Mouse (Mus musculus) megakaryocyte, embryonic 14.5 days (primary cell): Measurements from ENCODE around the gene Daglb. TPM values are rescaled to one million over a fixed set of nuclear protein-coding genes. Genes with fewer than 3 reads are reported as not detected.

Experiments
- H3K27me3 ChIP-seq: replicated peaks from 2 replicates; pipeline ENCODE3; 2012; ENCODE audit warnings: inconsistent platforms
- H3K36me3 ChIP-seq: replicated peaks from 2 replicates; pipeline ENCODE3; 2012; ENCODE audit warnings: low read length, inconsistent platforms, mixed read lengths
- H3K4me1 ChIP-seq: 2 replicates; pipeline ENCODE4 v1.6.1; 2012; ENCODE audit warnings: inconsistent platforms
- H3K4me3 ChIP-seq: replicated peaks from 2 replicates; pipeline ENCODE3; 2012; ENCODE audit warnings: moderate library complexity, mild to moderate bottlenecking, inconsistent platforms
- H3K9me3 ChIP-seq: 2 replicates; pipeline ENCODE4 v1.6.1; 2012; ENCODE audit warnings: inconsistent platforms
- FLI1 ChIP-seq: IDR thresholded peaks from 2 replicates; pipeline ENCODE4 v1.6.1; 2012; ENCODE audit warnings: low read length, inconsistent platforms, mixed read lengths
- GATA1 ChIP-seq: IDR thresholded peaks from 3 replicates; pipeline ENCODE4 v1.6.1; 2012; ENCODE audit warnings: mixed read lengths, low read length, inconsistent platforms, borderline replicate concordance
- polyA plus RNA-seq: library from polyadenylated mRNA; stranded (reverse); fragments of >175 nt; gene quantifications from 2 replicates; pipeline ENCODE4 v1.2.3, GENCODE M21; 2012; ENCODE audit warnings: low replicate concordance; ENCODE audit not compliant: insufficient read depth

The Daglb gene
- polyA plus RNA-seq, result 5.3 and 8.6 TPM in 2 replicates

DNA sequence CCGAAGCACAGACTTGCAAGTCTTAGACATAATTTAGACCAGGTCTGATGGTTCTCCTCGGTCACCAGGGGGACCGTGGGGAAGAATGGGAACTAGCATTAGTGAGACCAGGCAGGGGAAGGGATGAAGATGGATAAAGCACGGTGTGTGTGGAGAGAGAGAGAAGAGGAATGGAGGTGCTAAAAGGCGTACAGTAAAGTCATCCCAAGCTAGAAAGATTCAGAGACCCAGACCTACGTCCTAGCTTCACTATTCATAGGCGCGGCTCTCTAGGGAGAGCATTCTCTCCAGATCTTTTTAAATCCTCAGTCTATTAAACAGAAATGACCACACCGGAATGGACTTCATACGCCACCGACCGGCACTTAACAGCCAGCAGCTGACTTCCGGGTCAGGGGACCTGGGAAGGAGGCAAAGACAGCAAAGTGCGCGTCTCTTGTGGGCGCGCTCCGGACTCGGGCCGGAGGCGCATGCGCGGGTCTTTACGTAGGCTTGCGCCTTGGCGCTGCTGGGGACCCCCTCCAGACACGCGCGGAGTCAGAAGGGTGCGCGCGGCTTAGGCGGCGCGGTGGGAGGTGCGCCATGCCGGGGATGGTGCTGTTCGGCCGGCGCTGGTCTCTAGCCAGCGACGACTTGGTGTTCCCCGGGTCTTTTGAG lies at the start of gene Daglb:
Gene Daglb (plus strand): TSS at position 485 of the 657 bp plus-strand sequence.
- H3K9me3 ChIP-seq, result no peaks in the 10 kb centered on the region
- peaks cover 37% of the 10 kb centered on the region for H3K4me1 ChIP-seq
- H3K27me3 ChIP-seq, result no peaks in the 10 kb centered on the region
- TF ChIP-seq GATA1 (no peak), FLI1 (no peak)
- H3K36me3 ChIP-seq, result peaks cover 29% of the 10 kb centered on the region
- H3K4me3 ChIP-seq, result peak within 1 kb of the TSS; percentile 97

DNA sequence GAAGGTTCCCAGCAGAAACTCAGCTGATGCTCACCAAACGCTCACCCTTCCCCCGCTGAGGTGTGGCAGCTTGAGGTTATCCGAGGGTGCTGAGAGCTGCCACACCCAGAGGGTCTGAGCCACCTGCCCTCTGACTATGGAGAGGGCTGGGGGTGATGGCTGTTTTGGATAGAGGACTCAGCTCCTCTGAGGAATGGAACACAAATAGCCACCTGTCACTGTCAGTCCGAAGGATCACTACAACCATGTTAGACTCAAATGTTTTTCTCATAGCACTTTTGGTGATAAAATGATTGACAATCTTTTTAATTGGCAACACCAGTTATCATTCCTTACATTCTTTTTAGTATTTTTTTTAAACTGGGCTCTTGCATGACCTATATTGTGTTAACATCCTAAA lies 42.9 kb upstream of the Daglb start:
- Histone ChIP-seq H3K36me3 (peaks cover 68% of the 10 kb centered on the region), H3K9me3 (peaks cover 6% of the 10 kb centered on the region; the same call in 1 of the 2 replicates), H3K27me3 (no peaks in the 10 kb centered on the region), H3K4me3 (no peak overlapping the region), H3K4me1 (peaks cover 5% of the 10 kb centered on the region)
- no peak for TF ChIP-seq GATA1
- TF ChIP-seq FLI1, result no peak

- H3K4me3 ChIP-seq, result no peak overlapping the region
- no peaks in the 10 kb centered on the region for H3K27me3 ChIP-seq
- H3K9me3 ChIP-seq, result no peaks in the 10 kb centered on the region
- H3K4me1 ChIP-seq, result peaks cover 5% of the 10 kb centered on the region
- TF ChIP-seq FLI1 (no peak), GATA1 (no peak)
- peaks cover 53% of the 10 kb centered on the region for H3K36me3 ChIP-seq
Measured at GRCm38 (mm10) chr5:143422990-143423389, 41.4 kb upstream of the Daglb start.

GRCm38 (mm10) chr5:143423899-143424519 lies 40.4 kb upstream of the Daglb start:
- H3K4me1 ChIP-seq, result peaks cover 5% of the 10 kb centered on the region
- H3K36me3 ChIP-seq, result peaks cover 42% of the 10 kb centered on the region
- no peak overlapping the region for H3K4me3 ChIP-seq
- H3K9me3 ChIP-seq, result no peaks in the 10 kb centered on the region
- TF ChIP-seq FLI1 (no peak), GATA1 (no peak)
- H3K27me3 ChIP-seq, result no peaks in the 10 kb centered on the region

DNA sequence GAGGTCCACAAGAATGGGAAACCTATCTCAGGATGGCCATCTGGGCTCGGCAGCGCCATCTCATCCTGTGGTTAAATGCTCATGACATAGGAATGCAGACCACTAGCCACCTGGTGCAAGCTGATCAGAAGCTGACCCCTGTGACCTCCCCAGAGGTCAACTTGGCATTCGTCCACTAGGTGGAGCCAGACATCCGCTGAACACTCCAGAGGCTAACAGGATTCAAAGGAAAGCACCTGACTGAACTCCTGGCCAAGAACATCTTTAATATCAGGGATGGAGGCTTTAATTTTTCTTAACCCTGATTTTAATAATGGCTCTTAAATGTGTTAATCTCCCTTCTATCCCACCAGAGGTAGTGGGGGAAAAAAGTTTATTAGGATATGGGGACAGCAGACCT lies 30.0 kb upstream of the Daglb start:
- Histone ChIP-seq H3K4me3 (no peak overlapping the region), H3K9me3 (no peaks in the 10 kb centered on the region), H3K4me1 (peaks cover 14% of the 10 kb centered on the region), H3K27me3 (peaks cover 10% of the 10 kb centered on the region), H3K36me3 (no peaks in the 10 kb centered on the region)
- no peak for TF ChIP-seq GATA1
- TF ChIP-seq FLI1, result no peak

DNA sequence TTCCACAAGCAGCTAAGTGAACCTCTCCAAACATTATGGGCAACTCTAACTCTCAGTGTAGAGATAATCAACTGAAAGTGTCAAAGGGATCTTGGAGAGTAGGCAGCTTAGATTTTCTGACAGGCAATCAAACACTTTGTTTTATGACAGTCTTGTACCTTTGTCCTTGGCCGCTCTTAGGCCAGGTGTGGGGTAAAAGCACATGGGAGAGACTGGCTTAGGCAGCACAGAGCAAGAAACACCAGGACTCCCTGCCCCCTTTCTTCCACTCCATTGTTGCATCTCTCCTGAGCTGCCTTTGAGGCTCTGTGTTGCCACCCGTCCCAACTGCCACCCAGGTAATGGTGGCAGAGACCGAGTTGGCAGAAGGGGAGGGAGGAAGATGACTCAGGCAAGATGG lies 23.1 kb upstream of the Daglb start:
- H3K4me3 ChIP-seq, result no peak overlapping the region
- peaks cover 13% of the 10 kb centered on the region for H3K9me3 ChIP-seq
- no peaks in the 10 kb centered on the region; the same call in 1 of the 2 replicates for H3K4me1 ChIP-seq
- H3K36me3 ChIP-seq, result no peaks in the 10 kb centered on the region
- TF ChIP-seq GATA1 (no peak), FLI1 (no peak)
- H3K27me3 ChIP-seq, result peaks cover 27% of the 10 kb centered on the region

GRCm38 (mm10) chr5:143441753-143442152 lies 22.6 kb upstream of the Daglb start:
- Histone ChIP-seq H3K9me3 (peaks cover 13% of the 10 kb centered on the region), H3K4me3 (no peak overlapping the region), H3K27me3 (peaks cover 25% of the 10 kb centered on the region), H3K36me3 (no peaks in the 10 kb centered on the region), H3K4me1 (no peaks in the 10 kb centered on the region; the same call in 1 of the 2 replicates)
- TF ChIP-seq GATA1, result no peak
- TF ChIP-seq FLI1, result no peak

GRCm38 (mm10) chr5:143463671-143464070 lies 713 bp upstream of the Daglb start:
- Histone ChIP-seq H3K4me1 (peaks cover 37% of the 10 kb centered on the region), H3K36me3 (peaks cover 24% of the 10 kb centered on the region), H3K4me3 (peak overlapping the region; percentile 97), H3K27me3 (no peaks in the 10 kb centered on the region), H3K9me3 (no peaks in the 10 kb centered on the region)
- TF ChIP-seq FLI1 (no peak), GATA1 (no peak)

DNA sequence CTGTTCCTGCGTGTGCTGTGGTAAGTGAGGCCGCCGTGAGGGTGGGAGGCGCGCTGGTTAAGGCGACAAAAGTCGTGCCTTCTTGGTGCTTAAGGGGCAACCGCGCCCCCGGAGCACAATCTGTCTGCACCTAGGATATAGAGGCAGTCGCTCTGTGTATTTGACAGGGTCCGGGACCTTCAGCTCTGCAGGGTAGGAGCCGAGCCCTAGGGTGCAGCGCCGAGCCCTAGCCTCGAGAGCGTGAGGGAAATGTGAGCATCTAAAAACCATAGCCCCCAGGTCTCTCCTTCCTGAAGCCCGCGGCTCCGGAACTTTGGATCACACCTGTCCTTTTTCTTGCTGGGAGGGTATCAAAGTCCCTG lies 354 bp downstream of the Daglb start:
- TF ChIP-seq FLI1, result no peak
- no peak for TF ChIP-seq GATA1
- Histone ChIP-seq H3K4me1 (peaks cover 41% of the 10 kb centered on the region), H3K36me3 (peaks cover 34% of the 10 kb centered on the region), H3K9me3 (no peaks in the 10 kb centered on the region), H3K4me3 (peak overlapping the region; percentile 97), H3K27me3 (no peaks in the 10 kb centered on the region)
